26 mouse cellular contexts compared by ENCODE assay signal in the genomic region with DNA sequence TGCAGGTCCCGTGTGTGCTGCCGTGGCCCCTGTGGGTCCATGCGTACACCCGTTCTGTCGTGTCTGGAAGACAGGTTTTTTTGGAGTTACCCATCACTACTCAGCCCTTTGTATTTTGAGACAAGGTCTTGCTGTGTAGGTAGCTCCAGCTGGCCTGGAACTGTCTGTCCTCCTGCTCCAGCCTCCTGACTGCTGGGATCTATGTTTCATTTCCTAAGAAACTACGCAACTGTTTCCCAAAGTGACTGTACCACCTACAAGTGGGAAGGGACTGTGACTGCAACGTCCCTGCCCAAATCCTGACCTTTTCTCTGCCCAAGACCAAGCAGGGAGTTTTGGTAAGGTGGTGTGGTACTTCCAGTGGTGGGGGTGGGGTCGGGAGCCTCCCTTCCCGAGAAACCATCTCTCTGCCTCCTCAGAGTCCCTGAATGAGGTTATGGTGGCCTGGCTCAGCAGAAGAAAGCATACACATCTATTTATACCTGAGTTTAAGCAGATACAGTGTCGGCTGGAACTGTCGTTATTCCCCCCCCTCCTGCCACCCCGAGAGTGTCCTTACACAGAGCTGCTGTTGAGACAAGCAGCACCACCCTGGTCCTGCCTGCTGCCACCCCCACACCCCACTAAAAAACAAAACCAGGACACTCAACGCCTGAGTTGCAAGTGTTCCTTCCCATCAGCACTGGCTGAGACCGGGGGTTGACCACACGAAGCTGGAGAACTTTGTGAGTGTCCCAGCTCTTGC. TPM values are rescaled to one million over a fixed set of nuclear protein-coding genes. Genes with fewer than 3 reads are reported as not detected.
DNase-seq lines count a peak whose midpoint lies in the region; ATAC-seq lines count a peak whose summit lies in the region.
"Had no signal": no experiment of that assay in that cellular context is flagged by ENCODE, and none has a peak within 500 bp of the region (broad histone marks: within the 10 kb centered on the region; RNA-seq: fewer than 3 reads in every experiment).

No protein-coding gene starts in this region.

- H3K27ac ChIP-seq in midbrain, embryonic 10.5 days (replicated peaks): 0 out of 2 replicates have a peak overlapping the region, but pooled peaks have one; percentile 43
- no peak overlapping the region for H3K27ac ChIP-seq in midbrain, embryonic 13.5 days
- H3K27ac ChIP-seq: embryonic facial prominence, embryonic 15.5 days; forebrain, embryonic 10.5 days; heart, embryonic 15.5 days; hindbrain, embryonic 10.5 days; hindbrain, embryonic 14.5 days; intestine, embryonic 15.5 days had no signal

- H3K9ac ChIP-seq in midbrain, embryonic 13.5 days (replicated peaks): no peak overlapping the region
- H3K9ac ChIP-seq: embryonic facial prominence, embryonic 15.5 days; heart, embryonic 15.5 days; hindbrain, embryonic 14.5 days; intestine, embryonic 15.5 days had no signal

- no peak for DNase-seq in frontal cortex, postnatal 14 days (ENCODE audit: low spot score in 2 of 2)
- peak; percentile 44 for DNase-seq in gastrocnemius, postnatal 25 days
- no peak for DNase-seq in gastrocnemius, postnatal 14 days
- DNase-seq in midbrain, embryonic 10.5 days (ENCODE audit: low spot score): no peak
- DNase-seq in thymus, postnatal 25 days: no peak
- DNase-seq: adrenal gland, adult 8-10 months; adrenal gland, postnatal 36 days; B cell, adult 2 months; cerebellum, adult 11 months; cerebellum, adult 8-10 months; cerebellum, postnatal 14 days; embryo, embryonic 11 days; heart, adult 18-20 months; kidney, adult 18-20 months had no signal

- no peak overlapping the region for H3K4me3 ChIP-seq in midbrain, embryonic 10.5 days
- no peak overlapping the region for H3K4me3 ChIP-seq in midbrain, embryonic 13.5 days (replicated peaks)
- H3K4me3 ChIP-seq: embryonic facial prominence, embryonic 15.5 days; erythroblast, embryonic 14.5 days; forebrain, embryonic 10.5 days; heart, embryonic 15.5 days; hindbrain, embryonic 10.5 days; intestine, embryonic 15.5 days had no signal

- H3K4me1 ChIP-seq in midbrain, embryonic 10.5 days: peaks cover 13% of the 10 kb centered on the region
- H3K4me1 ChIP-seq in midbrain, embryonic 13.5 days (replicated peaks): peaks cover 9% of the 10 kb centered on the region; the same call in 1 of the 2 replicates

- WGBS in midbrain, embryonic 10.5 days: 80% methylated on average over 15 of the region's 15 CpGs
- WGBS in midbrain, embryonic 13.5 days: 83% methylated on average over 15 of the region's 15 CpGs

- no peaks in the 10 kb centered on the region for H3K9me3 ChIP-seq in midbrain, embryonic 10.5 days (replicated peaks)
- H3K9me3 ChIP-seq in midbrain, embryonic 13.5 days: no peaks in the 10 kb centered on the region
- H3K9me3 ChIP-seq: embryonic facial prominence, embryonic 15.5 days; forebrain, embryonic 10.5 days; G1E; heart, embryonic 15.5 days; hindbrain, embryonic 10.5 days; intestine, embryonic 15.5 days had no signal

- H3K4me2 ChIP-seq in midbrain, embryonic 13.5 days (replicated peaks): no peak overlapping the region
- H3K4me2 ChIP-seq: embryonic facial prominence, embryonic 15.5 days; heart, embryonic 15.5 days; hindbrain, embryonic 14.5 days; intestine, embryonic 15.5 days had no signal

- intact Hi-C loops in gastrocnemius, postnatal 14 days (cut with DNase I; ENCODE audit: low total_unique reads): no loop called here

- ATAC-seq in frontal cortex, adult (ENCODE audit: low TSS enrichment): peak; percentile 87
- ATAC-seq in midbrain, embryonic 13.5 days: no peak
- ATAC-seq: CD4-positive, CD25-positive, alpha-beta regulatory T cell, adult 4 months; forebrain, embryonic 14.5 days; intestine, embryonic 15.5 days had no signal

- H3K27me3 ChIP-seq in midbrain, embryonic 10.5 days (ENCODE audit: low read depth, poor library complexity, severe bottlenecking): no peaks in the 10 kb centered on the region
- no peaks in the 10 kb centered on the region for H3K27me3 ChIP-seq in midbrain, embryonic 13.5 days
- H3K27me3 ChIP-seq: embryonic facial prominence, embryonic 15.5 days; heart, embryonic 15.5 days; intestine, embryonic 15.5 days had no signal

- no peaks in the 10 kb centered on the region for H3K36me3 ChIP-seq in midbrain, embryonic 10.5 days
- no peaks in the 10 kb centered on the region for H3K36me3 ChIP-seq in midbrain, embryonic 13.5 days
- H3K36me3 ChIP-seq: embryonic facial prominence, embryonic 15.5 days; forebrain, embryonic 10.5 days; G1E; heart, embryonic 15.5 days; hindbrain, embryonic 10.5 days; intestine, embryonic 15.5 days had no signal

RNA-seq across cellular contexts. Expression of gene Tob1, which starts 33.2 kb away (rescaled TPM):
- total RNA-seq in gastrocnemius, postnatal 25 days (2021): 100 to 1,000 TPM; 136 to 169 TPM
- total RNA-seq in gastrocnemius, postnatal 14 days (2021): 100 to 1,000 TPM; 133 to 139 TPM
- polyA plus RNA-seq in midbrain, embryonic 10.5 days (2016; fragmentation: Nextera tagmentation; extraction: Ambion mirVana): 18.4 and 21.6 TPM in 2 replicates
- 33.0 and 33.2 TPM in 2 replicates for polyA plus RNA-seq in midbrain, embryonic 13.5 days (2015; fragmentation: Nextera tagmentation; extraction: Ambion mirVana)
